Mouse (Mus musculus) lung, embryonic 14.5 days (tissue): ENCODE results near the gene Fnd3c2. TPM values are rescaled to one million over a fixed set of nuclear protein-coding genes. Genes with fewer than 3 reads are reported as not detected.

ENCODE experiments used
- ATAC-seq: fragments of 200-750 bp; cut with Nextera tagmentation; 2 replicates; pipeline ENCODE4 v1.8.0; 2017; ENCODE audit warnings: mild to moderate bottlenecking, moderate TSS enrichment, moderate library complexity; ENCODE audit not compliant: insufficient read depth
- DNase-seq: peaks from one replicate; pipeline ENCODE4 v3.0.0-alpha.2; 2015
- H3K27ac ChIP-seq: fragments of 300-500 bp; sonication (generic); 2 replicates; pipeline ENCODE4 v1.5.1; 2014; ENCODE audit warnings: low read depth, mild to moderate bottlenecking, moderate library complexity
- H3K27me3 ChIP-seq: fragments of 300-500 bp; sonication (generic); 2 replicates; pipeline ENCODE4 v1.6.1; 2014; ENCODE audit warnings: low read length, control low read depth; ENCODE audit not compliant: insufficient read depth
- H3K36me3 ChIP-seq: fragments of 300-500 bp; sonication (generic); 2 replicates; pipeline ENCODE4 v1.6.1; 2014; ENCODE audit warnings: control low read depth; ENCODE audit not compliant: insufficient read depth
- H3K4me1 ChIP-seq: fragments of 300-500 bp; sonication (generic); 2 replicates; pipeline ENCODE4 v1.6.1; 2014; ENCODE audit warnings: antibody characterized with exemption, control low read depth; ENCODE audit not compliant: insufficient read depth
- H3K4me2 ChIP-seq: fragments of 300-500 bp; sonication (generic); 2 replicates; pipeline ENCODE4 v1.6.1; 2014; ENCODE audit warnings: mild to moderate bottlenecking
- H3K4me3 ChIP-seq: fragments of 300-500 bp; sonication (generic); 2 replicates; pipeline ENCODE4 v1.5.1; 2014; ENCODE audit warnings: low read depth, low read length
- H3K9ac ChIP-seq: fragments of 300-500 bp; sonication (generic); 2 replicates; pipeline ENCODE4 v1.6.1; 2014
- H3K9me3 ChIP-seq: fragments of 300-500 bp; sonication (generic); 2 replicates; pipeline ENCODE4 v1.6.1; 2016; ENCODE audit warnings: low read depth, low read length, control low read depth
- CTCF ChIP-seq: IDR thresholded peaks from 2 replicates; pipeline ENCODE4 v1.5.1; 2016; ENCODE audit warnings: antibody characterized with exemption, low read depth
- WGBS: fragments of 180-500 bp; shearing (Covaris S2); extraction: QIAGEN DNeasy Blood & Tissue Kit; methylation state at CpG from one replicate; pipeline ENCODE4 v1.1.7; 2014; 5-methylcytosine and 5-hydroxymethylcytosine counted together
- polyA plus RNA-seq: library from polyadenylated mRNA; unstranded; fragments of >200 nt; fragmentation: Nextera tagmentation; extraction: Ambion mirVana; gene quantifications from 2 replicates; pipeline ENCODE4 v1.2.1, GENCODE M21; 2014

The Fnd3c2 gene
- polyA plus RNA-seq, 1 experiment from 2014 or later, result not detected

GRCm38 (mm10) chrX:106190091-106190490 lies 65.1 kb downstream of the Fnd3c2 start:
- ATAC-seq, result no peak
- no peak for TF ChIP-seq CTCF
- no peak overlapping the region for H3K4me3 ChIP-seq

GRCm38 (mm10) chrX:106189356-106189755 lies 65.8 kb downstream of the Fnd3c2 start:
- H3K36me3 ChIP-seq, result 0 out of 2 replicates have a peak, but pooled peaks cover 12% of the 10 kb centered on the region
- no peak for ATAC-seq
- H3K27ac ChIP-seq, result no peak overlapping the region
- no peak for DNase-seq
- no peaks in the 10 kb centered on the region; the same call in none of the 2 replicates for H3K4me1 ChIP-seq
- 61% methylated on average over 5 of the region's 5 CpGs for WGBS
- H3K9me3 ChIP-seq, result no peaks in the 10 kb centered on the region
- no peak for TF ChIP-seq CTCF
- H3K9ac ChIP-seq, result no peak overlapping the region
- H3K4me2 ChIP-seq, result peak overlapping the region; percentile 74
- H3K27me3 ChIP-seq, result no peaks in the 10 kb centered on the region
- H3K4me3 ChIP-seq, result peak overlapping the region; percentile 59

More at GRCm38 (mm10) chrX:106190091-106190490, 65.1 kb downstream of the Fnd3c2 start:
- WGBS, result 30% methylated on average over 4 of the region's 4 CpGs
- H3K36me3 ChIP-seq, result 0 out of 2 replicates have a peak, but pooled peaks cover 18% of the 10 kb centered on the region
- no peak for DNase-seq
- no peaks in the 10 kb centered on the region for H3K9me3 ChIP-seq
- no peaks in the 10 kb centered on the region; the same call in none of the 2 replicates for H3K4me1 ChIP-seq
- H3K27me3 ChIP-seq, result no peaks in the 10 kb centered on the region
- H3K9ac ChIP-seq, result no peak overlapping the region
- peak overlapping the region; percentile 74; the same call in 1 of the 2 replicates for H3K4me2 ChIP-seq
- no peak overlapping the region for H3K27ac ChIP-seq

GRCm38 (mm10) chrX:106187737-106188136 lies 67.4 kb downstream of the Fnd3c2 start:
- 0 out of 2 replicates have a peak, but pooled peaks cover 6% of the 10 kb centered on the region for H3K36me3 ChIP-seq
- no peak for TF ChIP-seq CTCF
- H3K27ac ChIP-seq, result no peak overlapping the region
- peak overlapping the region; percentile 74 for H3K4me2 ChIP-seq
- no peak for ATAC-seq
- no peaks in the 10 kb centered on the region; the same call in none of the 2 replicates for H3K4me1 ChIP-seq
- WGBS, result 9% methylated on average over 12 of the region's 12 CpGs
- H3K4me3 ChIP-seq, result peak overlapping the region; percentile 59
- peak overlapping the region; percentile 67 for H3K9ac ChIP-seq
- H3K27me3 ChIP-seq, result no peaks in the 10 kb centered on the region
- H3K9me3 ChIP-seq, result no peaks in the 10 kb centered on the region
- no peak for DNase-seq

GRCm38 (mm10) chrX:106186713-106187649 lies 68.2 kb downstream of the Fnd3c2 start, which contains the start of gene Pgk1:
TSS of gene Pgk1 (plus strand) at chrX:106187100.
- Histone ChIP-seq H3K27ac (peak within 1 kb of the TSS; percentile 95), H3K4me2 (peak within 1 kb of the TSS; percentile 74), H3K9me3 (no peaks in the 10 kb centered on the region), H3K9ac (peak within 1 kb of the TSS; percentile 67), H3K4me1 (no peaks in the 10 kb centered on the region; the same call in none of the 2 replicates), H3K36me3 (0 out of 2 replicates have a peak, but pooled peaks cover 6% of the 10 kb centered on the region), H3K4me3 (peak within 1 kb of the TSS; percentile 59), H3K27me3 (no peaks in the 10 kb centered on the region)
- DNase-seq (peak; percentile 95), ATAC-seq (peak; percentile 98)
- TF ChIP-seq CTCF, result no peak
- 11% methylated on average over 49 of the region's 55 CpGs for WGBS

- Histone ChIP-seq H3K4me3 (no peak overlapping the region), H3K9me3 (no peaks in the 10 kb centered on the region), H3K9ac (0 out of 2 replicates have a peak overlapping the region, but pooled peaks have one; percentile 20), H3K4me1 (no peaks in the 10 kb centered on the region; the same call in none of the 2 replicates), H3K4me2 (peak overlapping the region; percentile 49), H3K36me3 (0 out of 2 replicates have a peak, but pooled peaks cover 6% of the 10 kb centered on the region), H3K27me3 (no peaks in the 10 kb centered on the region), H3K27ac (peak overlapping the region; percentile 95)
- no peak for TF ChIP-seq CTCF
- WGBS, result 15% methylated on average over 5 of the region's 5 CpGs
- peak; percentile 60 for DNase-seq
- peak; percentile 35 for ATAC-seq
These were observed 69.5 kb downstream of the Fnd3c2 start for GRCm38 (mm10) chrX:106185706-106186105.

Other genes starting within 250 kb of the Fnd3c2 start
- gene Magt1, start 243.5 kb downstream of the Fnd3c2 start, polyA plus RNA-seq, result 62.7 and 63.0 TPM in 2 replicates
- 327 and 365 TPM in 2 replicates for gene Cox7b, start 239.7 kb downstream of the Fnd3c2 start, polyA plus RNA-seq
- 34.4 TPM in 2 replicates for gene Atp7a, start 228.1 kb downstream of the Fnd3c2 start, polyA plus RNA-seq
- gene Tlr13, start 112.2 kb downstream of the Fnd3c2 start, polyA plus RNA-seq, result 0.62 and 0.93 TPM in 2 replicates
- gene Pgk1, start 68.3 kb downstream of the Fnd3c2 start, polyA plus RNA-seq, result 302 and 304 TPM in 2 replicates
- gene Taf9b, start 34.2 kb downstream of the Fnd3c2 start, polyA plus RNA-seq, result 12.8 and 14.8 TPM in 2 replicates
- 9.9 and 10.7 TPM in 2 replicates for gene Fndc3c1, start 230.0 kb upstream of the Fnd3c2 start, polyA plus RNA-seq